Mouse (Mus musculus) forebrain, embryonic 10.5 days (tissue): Measurements from ENCODE around the gene Satb2. TPM values are rescaled to one million over a fixed set of nuclear protein-coding genes. Genes with fewer than 3 reads are reported as not detected.

Experiments used
- DNase-seq: peaks from one replicate; pipeline ENCODE4 v3.0.0-alpha.2; 2017; ENCODE audit warnings: low spot score; ENCODE audit errors: extremely low spot score
- H3K27ac ChIP-seq: fragments of 300-500 bp; sonication (generic); 2 replicates; pipeline ENCODE4 v1.5.1; 2016; ENCODE audit warnings: mild to moderate bottlenecking
- H3K27me3 ChIP-seq: fragments of 300-500 bp; sonication (generic); 2 replicates; pipeline ENCODE4 v1.6.1; 2016; ENCODE audit warnings: mild to moderate bottlenecking; ENCODE audit not compliant: poor library complexity, severe bottlenecking
- H3K36me3 ChIP-seq: fragments of 300-500 bp; sonication (generic); replicated peaks from 2 replicates; pipeline ENCODE4 v1.6.1; 2016; ENCODE audit warnings: mild to moderate bottlenecking, moderate library complexity
- H3K4me1 ChIP-seq: fragments of 300-500 bp; sonication (generic); 2 replicates; pipeline ENCODE4 v1.6.1; 2016
- H3K4me3 ChIP-seq: fragments of 300-500 bp; sonication (generic); 2 replicates; pipeline ENCODE4 v1.5.1; 2016; ENCODE audit warnings: mild to moderate bottlenecking, moderate library complexity
- H3K9me3 ChIP-seq: fragments of 300-500 bp; sonication (generic); 2 replicates; pipeline ENCODE4 v1.6.1; 2016; ENCODE audit warnings: mild to moderate bottlenecking, moderate library complexity
- WGBS: fragments of 180-500 bp; shearing (Covaris S2); methylation state at CpG from one replicate; pipeline ENCODE4 v1.1.7; 2016; 5-methylcytosine and 5-hydroxymethylcytosine counted together
- polyA plus RNA-seq: library from polyadenylated mRNA; unstranded; fragments of >200 nt; fragmentation: Nextera tagmentation; extraction: Ambion mirVana; gene quantifications from 2 replicates; pipeline ENCODE4 v1.2.1, GENCODE M21; 2016

Gene Satb2
- polyA plus RNA-seq, 1 experiment from 2014 or later: 1.4 TPM

GRCm38 (mm10) chr1:56971441-56971861 lies 7.0 kb downstream of the Satb2 start:
- WGBS: under 1% methylated on average over 29 of the region's 29 CpGs
- peak; percentile 45 for DNase-seq
- Histone ChIP-seq H3K36me3 (no peaks in the 10 kb centered on the region), H3K27ac (peak overlapping the region; percentile 97), H3K9me3 (no peaks in the 10 kb centered on the region), H3K4me3 (peak overlapping the region; percentile 88), H3K27me3 (peaks cover 62% of the 10 kb centered on the region), H3K4me1 (peaks cover 49% of the 10 kb centered on the region)

DNA sequence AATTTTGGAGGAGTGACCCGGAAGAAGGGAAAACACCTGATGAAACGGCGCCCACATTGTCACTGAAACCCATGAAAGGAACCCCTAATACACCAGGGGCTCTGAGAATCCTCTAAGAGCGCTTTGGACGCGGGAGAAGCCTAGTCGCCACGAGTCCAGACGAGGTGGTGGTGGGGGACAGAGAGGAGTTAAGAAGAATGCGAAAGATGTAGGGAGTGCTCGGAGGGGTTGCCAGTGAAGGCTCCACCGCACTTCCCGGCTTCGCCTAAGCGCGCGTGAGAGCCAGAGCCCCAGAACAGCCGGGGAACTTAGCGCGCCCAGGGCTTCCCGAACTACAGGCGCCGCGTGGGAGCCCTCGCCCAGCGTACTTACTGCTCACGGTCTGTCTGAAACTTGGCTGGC lies 7.7 kb downstream of the Satb2 start:
- peak; percentile 43 for DNase-seq
- Histone ChIP-seq H3K9me3 (no peaks in the 10 kb centered on the region), H3K36me3 (no peaks in the 10 kb centered on the region), H3K4me3 (peak overlapping the region; percentile 88), H3K4me1 (peaks cover 43% of the 10 kb centered on the region), H3K27ac (peak overlapping the region; percentile 97), H3K27me3 (peaks cover 55% of the 10 kb centered on the region)
- under 1% methylated on average over 27 of the region's 27 CpGs for WGBS

DNA sequence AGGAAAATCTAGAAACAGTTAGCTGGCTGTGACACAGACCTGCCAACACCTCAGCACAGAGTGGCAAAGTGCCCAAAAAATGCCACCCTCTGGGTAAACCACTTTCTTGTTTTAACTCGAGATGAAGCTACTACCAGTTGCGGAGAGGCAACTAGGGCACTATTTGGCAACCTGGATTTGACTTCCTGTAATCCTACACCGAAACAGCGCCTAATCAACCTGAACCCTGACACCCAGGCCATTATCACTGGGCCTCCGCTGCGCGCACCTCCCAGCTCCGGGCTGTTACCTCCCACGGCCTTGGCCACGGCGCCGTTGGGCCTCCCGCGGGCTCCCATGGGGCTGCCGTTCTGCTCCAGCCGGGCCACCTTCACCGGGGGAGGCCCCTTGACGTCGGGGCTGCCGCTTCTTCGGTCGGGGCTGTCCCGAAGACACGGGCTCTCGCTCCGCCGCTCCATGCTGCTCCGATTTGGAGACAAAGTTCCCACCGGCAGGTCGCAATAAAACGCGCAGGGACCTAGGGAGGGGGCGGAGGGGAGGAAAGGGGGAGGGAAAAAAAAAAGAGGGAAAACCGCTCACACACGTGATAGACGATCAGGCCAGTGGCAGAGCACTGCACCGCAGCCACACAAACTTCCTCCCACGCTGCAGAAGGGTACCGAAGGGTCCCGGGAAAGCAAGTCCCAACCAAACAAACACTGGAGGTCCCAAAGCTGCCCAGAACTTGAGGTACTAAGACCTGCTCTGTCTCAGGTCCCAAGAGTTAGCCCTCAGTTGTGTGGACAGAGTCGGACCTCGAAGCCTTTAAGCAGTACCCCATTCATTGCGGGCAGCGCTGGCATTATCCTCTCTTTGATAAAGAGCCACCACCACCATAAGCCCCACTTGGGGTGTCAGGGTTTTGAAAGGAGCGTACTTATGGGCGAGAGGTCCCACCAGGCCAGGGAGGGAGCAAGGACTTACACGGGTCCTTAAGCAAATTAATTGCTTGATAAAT lies 8.8 kb downstream of the Satb2 start:
- Histone ChIP-seq H3K27ac (no peak overlapping the region), H3K27me3 (peaks cover 47% of the 10 kb centered on the region), H3K4me3 (peak overlapping the region; percentile 88), H3K9me3 (no peaks in the 10 kb centered on the region), H3K36me3 (no peaks in the 10 kb centered on the region), H3K4me1 (peaks cover 38% of the 10 kb centered on the region)
- WGBS: under 1% methylated on average over 47 of the region's 47 CpGs
- peak; percentile 25 for DNase-seq

GRCm38 (mm10) chr1:56965879-56966579 lies 12.4 kb downstream of the Satb2 start:
- DNase-seq: no peak

DNA sequence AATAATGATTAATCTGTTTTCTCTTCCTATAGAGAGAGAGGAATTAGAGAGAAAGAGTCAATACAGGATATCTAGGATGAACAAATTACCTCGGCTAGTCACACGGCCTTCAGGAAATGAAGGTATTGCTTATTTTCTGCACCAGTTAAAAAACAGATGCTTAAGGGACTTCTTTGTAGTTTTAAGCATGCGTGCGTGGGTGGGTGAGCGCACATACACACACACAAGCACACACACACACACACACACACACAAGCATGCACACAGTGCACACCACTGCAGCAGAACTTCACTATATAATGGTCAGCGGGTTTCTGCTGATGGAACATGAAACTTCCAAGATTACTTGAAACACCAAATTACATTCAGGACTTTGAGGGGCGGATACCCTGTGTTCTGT lies 14.0 kb downstream of the Satb2 start:
- H3K9me3 ChIP-seq: no peaks in the 10 kb centered on the region
- WGBS: 91% methylated on average over 7 of the region's 7 CpGs

More at GRCm38 (mm10) chr1:56965879-56966579, 12.4 kb downstream of the Satb2 start:
- Histone ChIP-seq H3K36me3 (no peaks in the 10 kb centered on the region), H3K27me3 (peaks cover 42% of the 10 kb centered on the region), H3K27ac (no peak overlapping the region), H3K4me1 (peaks cover 21% of the 10 kb centered on the region), H3K4me3 (no peak overlapping the region), H3K9me3 (no peaks in the 10 kb centered on the region)
- 76% methylated on average over 3 of the region's 3 CpGs for WGBS

GRCm38 (mm10) chr1:56963291-56963690 lies 15.2 kb downstream of the Satb2 start:
- 81% methylated on average over 4 of the region's 4 CpGs for WGBS
- H3K4me1 ChIP-seq: no peaks in the 10 kb centered on the region
- DNase-seq: no peak
- no peaks in the 10 kb centered on the region for H3K36me3 ChIP-seq
- H3K9me3 ChIP-seq: no peaks in the 10 kb centered on the region
- H3K27ac ChIP-seq: no peak overlapping the region
- peaks cover 14% of the 10 kb centered on the region for H3K27me3 ChIP-seq
- no peak overlapping the region for H3K4me3 ChIP-seq

More for the DNA sequence above, 14.0 kb downstream of the Satb2 start:
- H3K27me3 ChIP-seq: peaks cover 26% of the 10 kb centered on the region
- H3K36me3 ChIP-seq: no peaks in the 10 kb centered on the region
- no peak for DNase-seq
- peaks cover 5% of the 10 kb centered on the region for H3K4me1 ChIP-seq
- no peak overlapping the region for H3K27ac ChIP-seq
- no peak overlapping the region for H3K4me3 ChIP-seq

- Histone ChIP-seq H3K4me3 (no peak overlapping the region), H3K27ac (no peak overlapping the region), H3K9me3 (no peaks in the 10 kb centered on the region), H3K4me1 (0 out of 2 replicates have a peak, but pooled peaks cover 3% of the 10 kb centered on the region), H3K36me3 (0 out of 2 replicates have a peak, but pooled peaks cover 8% of the 10 kb centered on the region), H3K27me3 (no peaks in the 10 kb centered on the region)
- WGBS: 92% methylated on average over 5 of the region's 5 CpGs
- no peak for DNase-seq
Measured at GRCm38 (mm10) chr1:56958996-56959395, 19.5 kb downstream of the Satb2 start.

DNA sequence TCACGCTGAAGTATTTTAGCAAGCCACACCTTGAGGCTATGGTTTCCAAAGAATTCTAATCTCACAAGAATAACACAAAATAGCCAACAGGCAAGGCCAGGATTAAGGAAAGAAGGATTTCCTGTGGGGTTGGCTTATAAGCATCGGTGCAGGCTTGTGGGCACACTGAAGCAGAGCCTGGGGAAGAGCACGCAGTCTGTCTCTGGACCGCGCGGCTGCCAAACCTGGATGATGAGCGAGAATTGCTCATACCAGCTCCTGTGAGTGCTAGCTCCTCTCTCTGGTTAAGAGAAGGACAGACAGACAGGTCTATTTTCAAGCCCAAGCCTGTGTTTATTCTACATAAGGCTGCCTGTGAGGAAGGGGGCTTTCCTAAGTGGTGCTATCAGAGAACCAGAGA lies 20.5 kb downstream of the Satb2 start:
- Histone ChIP-seq H3K4me3 (no peak overlapping the region), H3K27me3 (no peaks in the 10 kb centered on the region), H3K4me1 (0 out of 2 replicates have a peak, but pooled peaks cover 7% of the 10 kb centered on the region), H3K9me3 (no peaks in the 10 kb centered on the region), H3K27ac (no peak overlapping the region), H3K36me3 (0 out of 2 replicates have a peak, but pooled peaks cover 8% of the 10 kb centered on the region)
- no peak for DNase-seq
- WGBS: 91% methylated on average over 7 of the region's 7 CpGs

DNA sequence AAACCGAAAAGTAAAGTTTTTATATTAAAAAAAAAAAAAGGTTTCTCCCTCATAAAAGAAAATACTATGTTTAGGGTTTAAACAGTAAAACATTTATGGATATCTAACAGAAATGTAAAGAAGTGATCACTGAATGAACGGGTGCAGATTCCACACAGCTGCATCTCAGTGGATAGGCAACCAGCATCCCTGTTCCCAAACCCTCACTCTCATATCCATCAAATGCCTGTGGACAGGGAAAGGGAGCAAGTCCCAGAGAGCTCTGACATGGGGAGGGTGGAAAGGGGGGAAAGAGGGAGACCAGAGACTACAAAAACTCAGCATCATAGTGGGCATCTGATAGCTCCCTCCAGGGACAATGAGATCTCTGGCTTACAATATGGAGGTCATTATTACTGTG lies 21.6 kb downstream of the Satb2 start:
- Histone ChIP-seq H3K4me3 (no peak overlapping the region), H3K36me3 (0 out of 2 replicates have a peak, but pooled peaks cover 8% of the 10 kb centered on the region), H3K27ac (no peak overlapping the region), H3K27me3 (no peaks in the 10 kb centered on the region), H3K4me1 (0 out of 2 replicates have a peak, but pooled peaks cover 7% of the 10 kb centered on the region), H3K9me3 (no peaks in the 10 kb centered on the region)
- DNase-seq: no peak
- 95% methylated on average over 2 of the region's 2 CpGs for WGBS

GRCm38 (mm10) chr1:56955739-56956085 lies 22.7 kb downstream of the Satb2 start:
- Histone ChIP-seq H3K36me3 (0 out of 2 replicates have a peak, but pooled peaks cover 8% of the 10 kb centered on the region), H3K4me3 (no peak overlapping the region), H3K4me1 (0 out of 2 replicates have a peak, but pooled peaks cover 11% of the 10 kb centered on the region), H3K9me3 (no peaks in the 10 kb centered on the region), H3K27me3 (no peaks in the 10 kb centered on the region), H3K27ac (no peak overlapping the region)
- WGBS: 77% methylated on average over 12 of the region's 12 CpGs
- DNase-seq: no peak

GRCm38 (mm10) chr1:56955055-56955738 lies 23.3 kb downstream of the Satb2 start:
- DNase-seq: no peak
- no peak overlapping the region for H3K27ac ChIP-seq

GRCm38 (mm10) chr1:56953538-56953937 lies 24.9 kb downstream of the Satb2 start:
- H3K4me3 ChIP-seq: no peak overlapping the region
- 0 out of 2 replicates have a peak, but pooled peaks cover 11% of the 10 kb centered on the region for H3K4me1 ChIP-seq
- 94% methylated on average over 2 of the region's 2 CpGs for WGBS
- H3K9me3 ChIP-seq: no peaks in the 10 kb centered on the region
- H3K36me3 ChIP-seq: 0 out of 2 replicates have a peak, but pooled peaks cover 8% of the 10 kb centered on the region
- H3K27ac ChIP-seq: no peak overlapping the region
- no peaks in the 10 kb centered on the region for H3K27me3 ChIP-seq
- no peak for DNase-seq

More at GRCm38 (mm10) chr1:56955055-56955738, 23.3 kb downstream of the Satb2 start:
- H3K36me3 ChIP-seq: 0 out of 2 replicates have a peak, but pooled peaks cover 8% of the 10 kb centered on the region
- no peaks in the 10 kb centered on the region for H3K27me3 ChIP-seq
- no peaks in the 10 kb centered on the region for H3K9me3 ChIP-seq
- 74% methylated on average over 14 of the region's 14 CpGs for WGBS
- H3K4me3 ChIP-seq: no peak overlapping the region
- 0 out of 2 replicates have a peak, but pooled peaks cover 11% of the 10 kb centered on the region for H3K4me1 ChIP-seq
